Mouse (Mus musculus): ENCODE results near the gene Znrf1.

DNA sequence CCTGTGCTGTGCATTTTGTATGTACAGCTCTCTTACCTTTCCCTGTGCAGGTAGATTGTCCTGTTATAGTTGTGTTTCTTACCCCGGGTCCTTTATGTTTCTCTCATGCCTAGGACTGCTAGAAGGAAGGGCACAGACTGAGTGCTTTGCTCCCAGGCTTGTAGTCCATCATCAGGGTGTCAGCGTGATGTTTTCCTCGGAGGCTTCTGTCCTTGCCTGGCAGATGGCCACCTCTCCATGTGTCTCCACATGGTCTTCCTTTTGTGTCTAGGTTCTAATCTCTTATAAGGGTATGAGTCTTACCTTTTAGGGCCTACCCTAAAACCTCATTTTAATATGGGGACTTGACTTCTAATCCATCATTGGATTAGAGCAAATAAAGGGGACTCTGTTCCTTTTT is 31.7 kb downstream of the Znrf1 start:
- TF ChIP-seq POLR2AphosphoS2 (IDR thresholded peaks at IDR 0.05; ENCODE audit: low read depth, low read length) (no peak), SIN3A (IDR thresholded peaks at IDR 0.05; ENCODE audit: low read length) (no peak), PAX5 (IDR thresholded peaks at IDR 0.05; ENCODE audit: low read length) (no peak), CHD1 (IDR thresholded peaks at IDR 0.05; ENCODE audit: low read depth, low read length) (no peak), POLR2A (IDR thresholded peaks at IDR 0.05; ENCODE audit: low read depth, low read length) (no peak), CTCF (conservative IDR thresholded peaks at IDR 0.05 in 1 of 2, IDR thresholded peaks at IDR 0.05 in 1 of 2; ENCODE audit: low read depth in 2 of 2, low read length in 2 of 2) (no peak), ELF1 (IDR thresholded peaks at IDR 0.05; ENCODE audit: low read depth, low read length) (no peak), JUND (conservative IDR thresholded peaks at IDR 0.05; ENCODE audit: low read depth, low read length) (no peak), ZNF384 (IDR thresholded peaks at IDR 0.05; ENCODE audit: low read depth, low read length) (no peak), UBTF (IDR thresholded peaks at IDR 0.05; ENCODE audit: low read depth, low read length) (no peak)
